Mouse (Mus musculus): ENCODE measurements at regions not wholly inside any gene's neighbourhood (a gene's known extent, or its start where the extent isn't known, plus 50 kb on each side); places are given as distances from the start of the nearest gene placed in this dataset.

DNA sequence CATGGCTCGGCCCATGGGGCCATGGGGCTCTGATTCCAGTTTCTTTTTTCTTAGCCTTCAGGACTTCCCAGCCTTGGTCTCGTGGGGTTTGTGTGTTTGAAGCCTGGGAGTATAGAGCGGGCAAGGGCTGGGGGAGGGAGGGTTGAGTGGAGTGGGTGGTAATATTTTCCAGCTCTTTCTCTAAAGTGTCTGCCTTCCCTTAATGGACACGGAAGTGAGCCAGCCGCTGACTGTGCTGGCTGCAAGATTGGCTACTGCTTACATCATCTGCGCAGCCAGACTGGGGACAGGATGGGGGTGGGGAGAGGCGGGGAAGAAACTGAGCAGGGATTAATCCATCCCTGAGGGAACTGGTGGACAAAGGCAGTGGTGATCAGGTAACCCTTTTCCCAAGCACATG lies 52.3 kb downstream of the Tnp1 start:
- no peak overlapping the region for H3K9ac ChIP-seq (ENCODE audit: low read depth, low read length)
- no peak for ATAC-seq (ENCODE audit: low FRiP score)
- WGBS: 48% methylated on average over 7 of the region's 7 CpGs
- no peak overlapping the region for H3K4me2 ChIP-seq (replicated peaks; ENCODE audit: low read depth, low read length)
- H3K36me3 ChIP-seq (ENCODE audit: control insufficient read depth, insufficient read depth, low read length): no peaks in the 10 kb centered on the region
- H3K4me3 ChIP-seq (ENCODE audit: low read depth, low read length): no peak overlapping the region
- H3K27me3 ChIP-seq (ENCODE audit: control insufficient read depth, insufficient read depth, low read length): no peaks in the 10 kb centered on the region
- no peaks in the 10 kb centered on the region for H3K9me3 ChIP-seq (ENCODE audit: control insufficient read depth, low read length)
- no peak overlapping the region for H3K27ac ChIP-seq (ENCODE audit: low read depth, low read length)
- peak; percentile 20 for DNase-seq (ENCODE audit: low spot score)
- H3K4me1 ChIP-seq (replicated peaks; ENCODE audit: control insufficient read depth, insufficient read depth, low read length): no peaks in the 10 kb centered on the region

DNA sequence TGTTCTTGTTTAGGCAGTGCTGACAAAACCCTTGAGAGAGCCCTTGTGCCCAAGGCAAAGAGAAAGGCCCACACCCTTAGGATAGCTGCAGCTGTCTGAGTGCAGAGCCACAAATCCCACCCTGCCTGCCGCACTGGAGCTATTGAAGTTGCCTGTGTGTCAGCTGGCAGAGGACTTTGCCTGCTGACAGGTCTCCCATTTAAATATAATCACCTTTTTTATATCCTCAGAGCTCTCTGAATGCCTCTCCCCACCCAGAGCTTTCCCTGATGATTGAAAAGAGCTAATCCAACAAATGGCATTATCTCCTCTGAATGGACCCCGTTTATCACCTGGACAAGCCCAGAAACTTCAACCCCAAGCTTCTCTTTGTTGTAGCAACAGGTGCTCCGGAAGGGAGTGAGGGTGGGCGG lies 55.5 kb downstream of the Tnp1 start:
- 11% methylated on average over 4 of the region's 4 CpGs for WGBS

DNA sequence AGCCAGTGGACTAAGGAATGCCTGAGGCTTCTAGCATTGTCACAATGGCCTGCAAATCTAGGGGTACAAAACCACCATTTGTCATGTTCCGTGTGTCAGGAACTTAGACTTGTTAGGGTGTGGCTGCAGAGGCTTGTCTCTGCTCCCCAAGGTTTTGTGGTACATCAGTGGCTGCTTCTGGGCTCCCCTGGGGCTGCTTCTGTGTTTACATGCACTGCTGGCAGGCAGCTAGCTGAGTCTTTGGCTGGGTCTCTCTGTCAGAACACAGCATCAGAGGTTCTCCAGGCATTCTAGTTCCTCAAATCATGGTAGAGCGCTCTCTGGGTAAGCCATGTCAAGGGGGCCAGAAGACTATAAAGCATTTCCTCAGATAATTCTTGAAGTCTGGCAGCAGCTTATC lies 60.3 kb downstream of the Tnp1 start:
- Histone ChIP-seq H3K4me1 (replicated peaks; ENCODE audit: control insufficient read depth, insufficient read depth, low read length) (no peaks in the 10 kb centered on the region), H3K27ac (ENCODE audit: low read depth, low read length) (no peak overlapping the region), H3K27me3 (ENCODE audit: control insufficient read depth, insufficient read depth, low read length) (no peaks in the 10 kb centered on the region), H3K4me3 (ENCODE audit: low read depth, low read length) (no peak overlapping the region), H3K9me3 (ENCODE audit: control insufficient read depth, low read length) (no peaks in the 10 kb centered on the region), H3K9ac (ENCODE audit: low read depth, low read length) (no peak overlapping the region), H3K36me3 (ENCODE audit: control insufficient read depth, insufficient read depth, low read length) (no peaks in the 10 kb centered on the region), H3K4me2 (replicated peaks; ENCODE audit: low read depth, low read length) (no peak overlapping the region)
- DNase-seq (ENCODE audit: low spot score): no peak
- WGBS: 81% methylated on average over 2 of the region's 2 CpGs
- ATAC-seq (ENCODE audit: low FRiP score): no peak

More for the DNA sequence above, 55.5 kb downstream of the Tnp1 start:
- ATAC-seq (ENCODE audit: low FRiP score): no peak
- Histone ChIP-seq H3K9ac (ENCODE audit: low read depth, low read length) (no peak overlapping the region), H3K27me3 (ENCODE audit: control insufficient read depth, insufficient read depth, low read length) (no peaks in the 10 kb centered on the region), H3K9me3 (ENCODE audit: control insufficient read depth, low read length) (no peaks in the 10 kb centered on the region), H3K4me3 (ENCODE audit: low read depth, low read length) (no peak overlapping the region), H3K27ac (ENCODE audit: low read depth, low read length) (no peak overlapping the region), H3K36me3 (ENCODE audit: control insufficient read depth, insufficient read depth, low read length) (no peaks in the 10 kb centered on the region), H3K4me1 (replicated peaks; ENCODE audit: control insufficient read depth, insufficient read depth, low read length) (no peaks in the 10 kb centered on the region), H3K4me2 (replicated peaks; ENCODE audit: low read depth, low read length) (no peak overlapping the region)
- no peak for DNase-seq (ENCODE audit: low spot score)

- H3K4me2 ChIP-seq (replicated peaks; ENCODE audit: low read depth, low read length): no peak overlapping the region
- DNase-seq (ENCODE audit: low spot score) (no peak), ATAC-seq (ENCODE audit: low FRiP score) (no peak)
- WGBS: 36% methylated on average over 6 of the region's 6 CpGs
- no peaks in the 10 kb centered on the region for H3K4me1 ChIP-seq (replicated peaks; ENCODE audit: control insufficient read depth, insufficient read depth, low read length)
- no peak overlapping the region for H3K9ac ChIP-seq (ENCODE audit: low read depth, low read length)
- H3K36me3 ChIP-seq (ENCODE audit: control insufficient read depth, insufficient read depth, low read length): no peaks in the 10 kb centered on the region
- no peaks in the 10 kb centered on the region for H3K9me3 ChIP-seq (ENCODE audit: control insufficient read depth, low read length)
- no peaks in the 10 kb centered on the region for H3K27me3 ChIP-seq (ENCODE audit: control insufficient read depth, insufficient read depth, low read length)
- no peak overlapping the region for H3K4me3 ChIP-seq (ENCODE audit: low read depth, low read length)
- no peak overlapping the region for H3K27ac ChIP-seq (ENCODE audit: low read depth, low read length)
Measured at GRCm38 (mm10) chr1:72952896-72953295, 62.8 kb downstream of the Tnp1 start.

DNA sequence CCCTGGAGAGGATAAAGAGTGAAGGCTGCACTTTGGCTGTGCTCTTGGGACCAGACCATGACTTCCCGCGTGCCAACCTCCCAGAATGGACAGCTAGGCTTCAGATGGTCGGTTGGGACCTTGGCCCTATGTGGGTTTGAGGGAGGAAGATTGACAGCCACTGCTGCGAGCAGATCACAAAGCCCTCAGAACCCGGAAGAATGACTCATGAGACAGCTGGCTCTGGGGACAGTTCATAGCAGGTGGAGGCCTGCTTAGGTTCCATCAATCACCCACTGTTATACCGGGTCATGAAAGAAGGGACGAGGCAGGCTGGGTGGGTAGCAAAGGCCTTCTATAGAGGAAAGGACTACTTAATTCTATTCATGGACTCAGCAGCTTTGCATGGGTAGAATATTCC lies 63.9 kb downstream of the Tnp1 start:
- no peaks in the 10 kb centered on the region for H3K9me3 ChIP-seq (ENCODE audit: control insufficient read depth, low read length)
- 57% methylated on average over 7 of the region's 7 CpGs for WGBS
- H3K9ac ChIP-seq (ENCODE audit: low read depth, low read length): no peak overlapping the region
- H3K27ac ChIP-seq (ENCODE audit: low read depth, low read length): no peak overlapping the region
- H3K4me2 ChIP-seq (replicated peaks; ENCODE audit: low read depth, low read length): no peak overlapping the region; the same call in 1 of the 2 replicates
- DNase-seq (ENCODE audit: low spot score): no peak
- no peak overlapping the region for H3K4me3 ChIP-seq (ENCODE audit: low read depth, low read length)
- no peaks in the 10 kb centered on the region for H3K27me3 ChIP-seq (ENCODE audit: control insufficient read depth, insufficient read depth, low read length)
- no peaks in the 10 kb centered on the region for H3K36me3 ChIP-seq (ENCODE audit: control insufficient read depth, insufficient read depth, low read length)
- no peak for ATAC-seq (ENCODE audit: low FRiP score)
- H3K4me1 ChIP-seq (replicated peaks; ENCODE audit: control insufficient read depth, insufficient read depth, low read length): no peaks in the 10 kb centered on the region

DNA sequence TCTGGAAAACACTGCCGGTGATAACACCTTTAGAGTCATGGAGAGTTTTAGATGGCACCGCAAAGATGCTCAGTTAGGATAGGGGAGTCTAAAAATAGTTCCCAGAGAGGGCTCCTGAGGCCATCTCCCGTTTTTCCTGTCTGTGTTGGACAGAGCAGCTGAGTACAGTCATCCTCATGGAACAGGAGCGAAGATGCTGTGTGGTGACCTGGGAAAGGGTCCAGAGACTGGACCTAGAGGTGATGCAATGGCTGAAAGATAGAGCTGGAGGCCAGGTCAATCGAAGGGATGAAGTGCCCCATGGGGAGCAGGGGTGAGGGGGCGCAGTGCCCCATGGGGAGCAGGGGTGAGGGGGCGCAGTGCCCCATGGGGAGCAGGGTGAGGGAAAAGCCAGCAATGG lies 64.3 kb downstream of the Tnp1 start:
- H3K4me1 ChIP-seq (replicated peaks; ENCODE audit: control insufficient read depth, insufficient read depth, low read length): no peaks in the 10 kb centered on the region
- ATAC-seq (ENCODE audit: low FRiP score) (no peak), DNase-seq (ENCODE audit: low spot score) (no peak)
- no peaks in the 10 kb centered on the region for H3K9me3 ChIP-seq (ENCODE audit: control insufficient read depth, low read length)
- H3K4me2 ChIP-seq (replicated peaks; ENCODE audit: low read depth, low read length): no peak overlapping the region
- H3K4me3 ChIP-seq (ENCODE audit: low read depth, low read length): no peak overlapping the region
- H3K9ac ChIP-seq (ENCODE audit: low read depth, low read length): no peak overlapping the region
- H3K27ac ChIP-seq (ENCODE audit: low read depth, low read length): no peak overlapping the region
- H3K27me3 ChIP-seq (ENCODE audit: control insufficient read depth, insufficient read depth, low read length): no peaks in the 10 kb centered on the region
- WGBS: 77% methylated on average over 7 of the region's 7 CpGs
- no peaks in the 10 kb centered on the region for H3K36me3 ChIP-seq (ENCODE audit: control insufficient read depth, insufficient read depth, low read length)

GRCm38 (mm10) chr1:72946235-72946634 lies 69.5 kb downstream of the Tnp1 start:
- 19% methylated on average over 4 of the region's 4 CpGs for WGBS
- Histone ChIP-seq H3K4me2 (replicated peaks; ENCODE audit: low read depth, low read length) (no peak overlapping the region), H3K9ac (ENCODE audit: low read depth, low read length) (no peak overlapping the region), H3K36me3 (ENCODE audit: control insufficient read depth, insufficient read depth, low read length) (no peaks in the 10 kb centered on the region), H3K27me3 (ENCODE audit: control insufficient read depth, insufficient read depth, low read length) (no peaks in the 10 kb centered on the region), H3K4me1 (replicated peaks; ENCODE audit: control insufficient read depth, insufficient read depth, low read length) (no peaks in the 10 kb centered on the region), H3K4me3 (ENCODE audit: low read depth, low read length) (no peak overlapping the region), H3K27ac (ENCODE audit: low read depth, low read length) (no peak overlapping the region), H3K9me3 (ENCODE audit: control insufficient read depth, low read length) (no peaks in the 10 kb centered on the region)
- DNase-seq (ENCODE audit: low spot score) (peak; percentile 14), ATAC-seq (ENCODE audit: low FRiP score) (no peak)

- Histone ChIP-seq H3K4me3 (ENCODE audit: low read depth, low read length) (no peak overlapping the region), H3K4me2 (replicated peaks; ENCODE audit: low read depth, low read length) (peak overlapping the region; percentile 1; the same call in 1 of the 2 replicates), H3K9me3 (ENCODE audit: control insufficient read depth, low read length) (no peaks in the 10 kb centered on the region), H3K36me3 (ENCODE audit: control insufficient read depth, insufficient read depth, low read length) (no peaks in the 10 kb centered on the region), H3K27ac (ENCODE audit: low read depth, low read length) (no peak overlapping the region), H3K4me1 (replicated peaks; ENCODE audit: control insufficient read depth, insufficient read depth, low read length) (no peaks in the 10 kb centered on the region), H3K27me3 (ENCODE audit: control insufficient read depth, insufficient read depth, low read length) (no peaks in the 10 kb centered on the region), H3K9ac (ENCODE audit: low read depth, low read length) (no peak overlapping the region)
- 10% methylated on average over 9 of the region's 9 CpGs for WGBS
- ATAC-seq (ENCODE audit: low FRiP score) (0 out of 2 replicates have a peak, but pooled peaks have one; percentile 22), DNase-seq (ENCODE audit: low spot score) (peak; percentile 41)
Measured at GRCm38 (mm10) chr1:72945750-72946102, 70.0 kb downstream of the Tnp1 start.

DNA sequence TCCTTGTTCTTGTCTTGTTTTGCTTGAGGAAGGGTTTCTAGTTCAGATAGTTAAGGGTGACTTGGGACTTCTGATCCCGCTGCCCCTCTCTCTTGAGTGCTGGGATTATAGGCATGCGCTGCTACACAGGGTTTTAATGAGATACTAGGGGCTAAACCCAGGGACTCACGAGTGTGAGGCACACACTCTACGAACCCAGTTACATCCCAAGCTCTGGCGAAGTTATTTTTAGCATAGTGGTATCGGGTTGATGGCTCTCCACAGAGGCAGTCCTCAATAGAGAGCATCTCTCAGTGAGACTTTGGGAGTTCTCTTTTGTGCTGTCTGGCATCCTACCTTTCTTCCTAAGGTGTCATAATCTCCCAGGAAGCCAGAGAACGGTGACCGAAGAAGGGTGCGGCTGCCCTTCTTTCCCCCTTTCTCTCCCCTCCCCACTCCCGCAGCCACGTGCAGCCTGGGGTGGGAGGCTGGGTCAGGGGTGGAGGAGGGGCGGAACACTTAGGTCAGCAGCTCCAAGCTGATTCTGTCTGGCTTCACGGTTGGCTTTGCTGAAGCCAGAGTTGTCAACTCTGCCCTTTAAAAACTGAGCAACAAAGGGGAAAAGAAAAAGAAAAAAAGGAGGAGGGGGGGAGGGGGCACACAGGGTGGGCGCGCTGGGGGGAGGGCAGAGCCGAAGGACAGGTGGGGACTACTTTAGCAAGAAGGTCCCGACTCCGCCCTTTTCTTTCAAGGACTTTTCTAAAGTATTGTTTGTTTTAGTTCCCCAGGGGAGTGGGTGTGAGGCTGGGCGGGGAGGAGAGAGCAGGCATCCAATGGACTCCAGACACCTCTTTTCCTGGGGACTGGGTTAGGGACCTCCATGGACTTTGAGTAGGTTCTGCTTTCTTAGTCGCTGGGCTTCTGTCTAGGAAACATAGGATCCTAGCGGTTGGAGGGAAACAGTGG lies 70.4 kb upstream of the Igfbp5 start:
- no peaks in the 10 kb centered on the region for H3K4me1 ChIP-seq (replicated peaks; ENCODE audit: control insufficient read depth, insufficient read depth, low read length)
- H3K4me2 ChIP-seq (replicated peaks; ENCODE audit: low read depth, low read length): peak overlapping the region; percentile 1
- ATAC-seq (ENCODE audit: low FRiP score): peak; percentile 63
- H3K9me3 ChIP-seq (ENCODE audit: control insufficient read depth, low read length): no peaks in the 10 kb centered on the region
- H3K4me3 ChIP-seq (ENCODE audit: low read depth, low read length): no peak overlapping the region
- 7% methylated on average over 21 of the region's 21 CpGs for WGBS
- DNase-seq (ENCODE audit: low spot score): peak; percentile 51
- no peaks in the 10 kb centered on the region for H3K36me3 ChIP-seq (ENCODE audit: control insufficient read depth, insufficient read depth, low read length)
- no peak overlapping the region for H3K9ac ChIP-seq (ENCODE audit: low read depth, low read length)
- H3K27me3 ChIP-seq (ENCODE audit: control insufficient read depth, insufficient read depth, low read length): no peaks in the 10 kb centered on the region
- no peak overlapping the region for H3K27ac ChIP-seq (ENCODE audit: low read depth, low read length)
